Mouse (Mus musculus) myocyte (in vitro differentiated cells): Measurements from ENCODE around the gene Cyb5rl. TPM values are rescaled to one million over a fixed set of nuclear protein-coding genes. Genes with fewer than 3 reads are reported as not detected.

Source experiments
- H3K27me3 ChIP-seq: one replicate; pipeline ENCODE4 v1.6.1; 2011; ENCODE audit not compliant: control insufficient read depth, insufficient read depth, insufficient read length
- H3K36me3 ChIP-seq: one replicate; pipeline ENCODE4 v1.6.1; 2011; ENCODE audit not compliant: control insufficient read depth, insufficient read depth
- H3K4me2 ChIP-seq: one replicate; pipeline ENCODE4 v1.6.1; 2011; ENCODE audit warnings: low read depth, control low read depth
- H3K4me3 ChIP-seq: one replicate; pipeline ENCODE4 v1.5.1; 2011; ENCODE audit warnings: mild to moderate bottlenecking, control low read depth, moderate library complexity
- H3K79me2 ChIP-seq: one replicate; pipeline ENCODE4 v1.6.1; 2011; ENCODE audit not compliant: control insufficient read depth, insufficient read depth
- H3ac ChIP-seq: one replicate; pipeline ENCODE4 v1.6.1; 2011; ENCODE audit not compliant: control insufficient read depth, insufficient read length
- CEBPB ChIP-seq: IDR thresholded peaks from 2 replicates; pipeline ENCODE4 v1.6.1; 2011; ENCODE audit warnings: mild to moderate bottlenecking, moderate library complexity; ENCODE audit not compliant: poor library complexity, insufficient read depth, severe bottlenecking
- E2F4 ChIP-seq: IDR thresholded peaks from one replicate; pipeline ENCODE4 v1.6.1; 2011; ENCODE audit warnings: mild to moderate bottlenecking, control low read depth, moderate library complexity; ENCODE audit not compliant: insufficient read depth
- MAX ChIP-seq: IDR thresholded peaks from one replicate; pipeline ENCODE4 v1.6.1; 2011; ENCODE audit warnings: low read depth, mild to moderate bottlenecking, control low read depth
- MYOD1 ChIP-seq, 3 experiments: IDR thresholded peaks; one replicate each; pipeline ENCODE4 v1.6.1; 2011; ENCODE audit warnings: control low read depth in 2 of 3, low read depth in 2 of 3, mild to moderate bottlenecking in 2 of 3, moderate library complexity in 1 of 3; ENCODE audit not compliant: insufficient read length in 2 of 3, control insufficient read depth in 1 of 3
- MYOG ChIP-seq, 3 experiments: IDR thresholded peaks; one replicate each; pipeline ENCODE4 v1.6.1; 2011; ENCODE audit warnings: control low read depth in 2 of 3, low read depth in 2 of 3, mild to moderate bottlenecking in 2 of 3; ENCODE audit not compliant: insufficient read length in 2 of 3, control insufficient read depth in 1 of 3, insufficient read depth in 1 of 3
- POLR2A ChIP-seq: IDR thresholded peaks from one replicate; pipeline ENCODE4 v1.6.1; 2011; ENCODE audit warnings: low read depth, mild to moderate bottlenecking, control low read depth, moderate library complexity; ENCODE audit not compliant: insufficient read length
- POLR2AphosphoS2 ChIP-seq: IDR thresholded peaks from one replicate; pipeline ENCODE4 v1.6.1; 2011; ENCODE audit warnings: low read depth, control low read depth; ENCODE audit not compliant: insufficient read length
- REST ChIP-seq: IDR thresholded peaks from one replicate; pipeline ENCODE4 v1.6.1; 2011; ENCODE audit warnings: mild to moderate bottlenecking, control low read depth, moderate library complexity; ENCODE audit not compliant: insufficient read depth, insufficient read length
- SRF ChIP-seq: IDR thresholded peaks from one replicate; pipeline ENCODE4 v1.6.1; 2011; ENCODE audit warnings: low read depth; ENCODE audit not compliant: control insufficient read depth, insufficient read length
- TCF12 ChIP-seq: IDR thresholded peaks from one replicate; pipeline ENCODE4 v1.6.1; 2011; ENCODE audit warnings: mild to moderate bottlenecking, control low read depth; ENCODE audit not compliant: poor library complexity, insufficient read depth, severe bottlenecking
- TCF3 ChIP-seq: IDR thresholded peaks from one replicate; pipeline ENCODE4 v1.6.1; 2011; ENCODE audit warnings: low read depth, control low read depth; ENCODE audit not compliant: insufficient read length
- USF1 ChIP-seq: IDR thresholded peaks from one replicate; pipeline ENCODE4 v1.6.1; 2011; ENCODE audit warnings: low read depth, mild to moderate bottlenecking, control low read depth, moderate library complexity
- polyA plus RNA-seq: library from polyadenylated mRNA; unstranded; fragments of >200 nt; fragmentation: generic; extraction: Trizol; gene quantifications from one replicate; pipeline ENCODE4 v1.2.1, GENCODE M21; 2012; ENCODE audit warnings: missing spikeins

The Cyb5rl gene
- polyA plus RNA-seq, 1 experiment: 9.1 TPM

GRCm38 (mm10) chr4:107072343-107072742, 5.6 kb downstream of the Cyb5rl start:
- no peaks in the 10 kb centered on the region for H3K36me3 ChIP-seq
- no peak overlapping the region for H3K4me2 ChIP-seq
- no peak overlapping the region for H3ac ChIP-seq
- TF ChIP-seq MYOD1 (IDR thresholded peaks at IDR 0.05; ENCODE audit: control insufficient read depth in 1 of 3, insufficient read length in 2 of 3, low read depth in 2 of 3): no peak
- TF ChIP-seq USF1: no peak
- TF ChIP-seq POLR2AphosphoS2: no peak
- TF ChIP-seq E2F4: no peak
- no peak for TF ChIP-seq CEBPB
- no peak for TF ChIP-seq POLR2A
- no peak for TF ChIP-seq SRF
- no peak for TF ChIP-seq REST
- no peak for TF ChIP-seq MYOG (IDR thresholded peaks at IDR 0.05; ENCODE audit: control insufficient read depth in 1 of 3, insufficient read depth in 1 of 3, insufficient read length in 2 of 3, low read depth in 2 of 3)
- TF ChIP-seq TCF12: no peak
- H3K4me3 ChIP-seq: no peak overlapping the region
- no peaks in the 10 kb centered on the region for H3K79me2 ChIP-seq
- no peaks in the 10 kb centered on the region for H3K27me3 ChIP-seq

GRCm38 (mm10) chr4:107075456-107075855, 8.7 kb downstream of the Cyb5rl start:
- Histone ChIP-seq H3K36me3 (no peaks in the 10 kb centered on the region), H3ac (no peak overlapping the region), H3K4me2 (no peak overlapping the region), H3K79me2 (no peaks in the 10 kb centered on the region), H3K4me3 (no peak overlapping the region), H3K27me3 (no peaks in the 10 kb centered on the region)
- TF ChIP-seq USF1: no peak
- TF ChIP-seq POLR2AphosphoS2: no peak
- TF ChIP-seq REST: no peak
- no peak for TF ChIP-seq TCF3
- TF ChIP-seq TCF12: no peak
- no peak for TF ChIP-seq SRF
- no peak for TF ChIP-seq CEBPB
- no peak for TF ChIP-seq E2F4

GRCm38 (mm10) chr4:107078894-107079293, 12.1 kb downstream of the Cyb5rl start:
- H3K79me2 ChIP-seq: no peaks in the 10 kb centered on the region
- H3K36me3 ChIP-seq: no peaks in the 10 kb centered on the region
- H3ac ChIP-seq: no peak overlapping the region
- no peak overlapping the region for H3K4me2 ChIP-seq
- H3K4me3 ChIP-seq: no peak overlapping the region
- no peak for TF ChIP-seq MYOD1 (IDR thresholded peaks at IDR 0.05; ENCODE audit: control insufficient read depth in 1 of 3, insufficient read length in 2 of 3, low read depth in 2 of 3)
- no peak for TF ChIP-seq REST
- no peak for TF ChIP-seq E2F4
- no peak for TF ChIP-seq MAX
- no peaks in the 10 kb centered on the region for H3K27me3 ChIP-seq

GRCm38 (mm10) chr4:107079716-107080115, 12.9 kb downstream of the Cyb5rl start:
- Histone ChIP-seq H3K36me3 (no peaks in the 10 kb centered on the region), H3K79me2 (no peaks in the 10 kb centered on the region), H3K4me2 (no peak overlapping the region), H3K4me3 (no peak overlapping the region), H3K27me3 (no peaks in the 10 kb centered on the region), H3ac (no peak overlapping the region)
- TF ChIP-seq TCF3: no peak

GRCm38 (mm10) chr4:107082185-107082584, 15.4 kb downstream of the Cyb5rl start:
- TF ChIP-seq POLR2AphosphoS2 (no peak), MAX (no peak), CEBPB (no peak), MYOG (IDR thresholded peaks at IDR 0.05; ENCODE audit: control insufficient read depth in 1 of 3, insufficient read depth in 1 of 3, insufficient read length in 2 of 3, low read depth in 2 of 3) (peak in 1 of 3 experiments; percentile 47), SRF (no peak)
- Histone ChIP-seq H3K27me3 (peaks cover 11% of the 10 kb centered on the region), H3K79me2 (no peaks in the 10 kb centered on the region), H3K4me3 (no peak overlapping the region), H3ac (no peak overlapping the region), H3K4me2 (no peak overlapping the region), H3K36me3 (no peaks in the 10 kb centered on the region)

GRCm38 (mm10) chr4:107083126-107083525, 16.3 kb downstream of the Cyb5rl start:
- peaks cover 11% of the 10 kb centered on the region for H3K27me3 ChIP-seq
- H3K36me3 ChIP-seq: no peaks in the 10 kb centered on the region
- H3K79me2 ChIP-seq: no peaks in the 10 kb centered on the region
- TF ChIP-seq POLR2A (no peak), MAX (no peak), REST (no peak), MYOG (IDR thresholded peaks at IDR 0.05; ENCODE audit: control insufficient read depth in 1 of 3, insufficient read depth in 1 of 3, insufficient read length in 2 of 3, low read depth in 2 of 3) (no peak), E2F4 (no peak), TCF3 (no peak), USF1 (no peak), SRF (no peak), CEBPB (no peak), POLR2AphosphoS2 (no peak), MYOD1 (IDR thresholded peaks at IDR 0.05; ENCODE audit: control insufficient read depth in 1 of 3, insufficient read length in 2 of 3, low read depth in 2 of 3) (no peak), TCF12 (no peak)
- H3K4me3 ChIP-seq: no peak overlapping the region
- no peak overlapping the region for H3K4me2 ChIP-seq
- H3ac ChIP-seq: no peak overlapping the region
